Mouse (Mus musculus) CH12.LX (cell line): Measurements from ENCODE around the gene Gipr. TPM values are rescaled to one million over a fixed set of nuclear protein-coding genes. Genes with fewer than 3 reads are reported as not detected.

Source experiments
- DNase-seq: peaks from one replicate; pipeline ENCODE4 v3.0.0-alpha.2; 2013; ENCODE audit errors: extremely low read depth
- H3K27ac ChIP-seq: 2 replicates; pipeline ENCODE4 v1.5.1; 2012; ENCODE audit warnings: low read depth, mild to moderate bottlenecking, control low read depth, moderate library complexity; ENCODE audit not compliant: insufficient read depth
- H3K27me3 ChIP-seq: replicated peaks from 2 replicates; pipeline ENCODE3; 2012; ENCODE audit warnings: inconsistent platforms
- H3K36me3 ChIP-seq, 2 experiments: replicated peaks in 1 of 2; 2 replicates each; pipeline versions ENCODE3 to v1.6.1; 2012; ENCODE audit warnings: inconsistent platforms in 1 of 2, low read length in 1 of 2, mild to moderate bottlenecking in 1 of 2, mixed read lengths in 1 of 2, moderate library complexity in 1 of 2; ENCODE audit not compliant: control insufficient read depth in 1 of 2, insufficient read depth in 1 of 2
- H3K4me1 ChIP-seq, 2 experiments: 2 replicates each; pipeline ENCODE4 v1.6.1; 2012; ENCODE audit warnings: inconsistent platforms in 1 of 2, moderate library complexity in 1 of 2; ENCODE audit not compliant: insufficient read depth in 2 of 2, control insufficient read depth in 1 of 2
- H3K4me2 ChIP-seq: 2 replicates; pipeline ENCODE4 v1.6.1; 2012; ENCODE audit warnings: low read depth, mild to moderate bottlenecking, control low read depth; ENCODE audit not compliant: poor library complexity, insufficient read depth, severe bottlenecking
- H3K4me3 ChIP-seq, 3 experiments: fragments of 150-350 bp in 1 of 3; sonication (generic) in 1 of 3; replicated peaks in 1 of 3; 2 replicates each; pipeline versions ENCODE3 to v1.5.1; 2011 to 2012; ENCODE audit warnings: low read depth in 2 of 3, low read length in 2 of 3, mild to moderate bottlenecking in 2 of 3, moderate library complexity in 2 of 3, control low read depth in 1 of 3, improper control_type of control experiment in 1 of 3, inconsistent platforms in 1 of 3, mixed read lengths in 1 of 3; ENCODE audit not compliant: poor library complexity in 1 of 3
- H3K79me2 ChIP-seq: replicated peaks from 2 replicates; pipeline ENCODE4 v1.6.1; 2012; ENCODE audit warnings: mild to moderate bottlenecking, moderate library complexity; ENCODE audit not compliant: control insufficient read depth, poor library complexity, insufficient read depth, severe bottlenecking; ENCODE audit errors: extremely low read depth
- H3K9ac ChIP-seq: 2 replicates; pipeline ENCODE4 v1.6.1; 2012; ENCODE audit warnings: low read depth, mild to moderate bottlenecking, control low read depth, moderate library complexity; ENCODE audit not compliant: insufficient read depth
- H3K9me3 ChIP-seq: replicated peaks from 2 replicates; pipeline ENCODE3; 2012; ENCODE audit warnings: low read length, inconsistent platforms, mixed read lengths
- CHD1 ChIP-seq: IDR thresholded peaks from 2 replicates; pipeline ENCODE4 v1.6.1; 2012; ENCODE audit warnings: low read depth, low read length, improper control_type of control experiment, inconsistent platforms
- CHD2 ChIP-seq: IDR thresholded peaks from 2 replicates; pipeline ENCODE4 v1.6.1; 2011; ENCODE audit warnings: low read length, improper control_type of control experiment
- CTCF ChIP-seq, 2 experiments: IDR thresholded peaks in 1 of 2; conservative IDR thresholded peaks in 1 of 2; 2 replicates each; pipeline ENCODE4 v1.5.1; 2011 to 2012; ENCODE audit warnings: low read depth in 2 of 2, low read length in 2 of 2, improper control_type of control experiment in 1 of 2, inconsistent platforms in 1 of 2, mild to moderate bottlenecking in 1 of 2, moderate library complexity in 1 of 2
- E2F4 ChIP-seq: IDR thresholded peaks from 2 replicates; pipeline ENCODE4 v1.6.1; 2011; ENCODE audit warnings: low read depth, low read length, improper control_type of control experiment; ENCODE audit not compliant: insufficient replicate concordance
- HCFC1 ChIP-seq: IDR thresholded peaks from 2 replicates; pipeline ENCODE4 v1.6.1; 2012; ENCODE audit warnings: low read depth, mild to moderate bottlenecking, inconsistent platforms, low read length, improper control_type of control experiment
- IRF4 ChIP-seq: IDR thresholded peaks from 2 replicates; pipeline ENCODE4 v1.6.1; 2014; ENCODE audit warnings: low read depth, mild to moderate bottlenecking, inconsistent platforms, low read length, improper control_type of control experiment
- JUN ChIP-seq: IDR thresholded peaks from 2 replicates; pipeline ENCODE4 v1.6.1; 2011; ENCODE audit warnings: low read depth, mild to moderate bottlenecking, low read length, improper control_type of control experiment, moderate library complexity; ENCODE audit not compliant: insufficient read depth
- JUND ChIP-seq: conservative IDR thresholded peaks from 2 replicates; pipeline ENCODE4 v1.6.1; 2011; ENCODE audit warnings: low read depth, low read length, improper control_type of control experiment
- MXI1 ChIP-seq: IDR thresholded peaks from 2 replicates; pipeline ENCODE4 v1.6.1; 2011; ENCODE audit warnings: mild to moderate bottlenecking, low read depth, low read length, improper control_type of control experiment
- MYC ChIP-seq: IDR thresholded peaks from 2 replicates; pipeline ENCODE4 v1.6.1; 2011; ENCODE audit warnings: low read depth, mild to moderate bottlenecking, improper control_type of control experiment, low read length
- NRF1 ChIP-seq: IDR thresholded peaks from 2 replicates; pipeline ENCODE4 v1.6.1; 2014; ENCODE audit warnings: low read depth, mild to moderate bottlenecking, inconsistent platforms, low read length, improper control_type of control experiment, moderate library complexity
- POLR2A ChIP-seq: IDR thresholded peaks from 2 replicates; pipeline ENCODE4 v1.6.1; 2011; ENCODE audit warnings: low read depth, mild to moderate bottlenecking, improper control_type of control experiment, low read length
- RCOR1 ChIP-seq: conservative IDR thresholded peaks from 2 replicates; pipeline ENCODE4 v1.6.1; 2012; ENCODE audit warnings: low read depth, mild to moderate bottlenecking, inconsistent platforms, low read length, improper control_type of control experiment
- SIN3A ChIP-seq: IDR thresholded peaks from 2 replicates; pipeline ENCODE4 v1.6.1; 2012; ENCODE audit warnings: low read length, improper control_type of control experiment, inconsistent platforms
- SMC3 ChIP-seq: IDR thresholded peaks from 2 replicates; pipeline ENCODE4 v1.6.1; 2011; ENCODE audit warnings: low read depth, low read length, improper control_type of control experiment
- TCF12 ChIP-seq: IDR thresholded peaks from 2 replicates; pipeline ENCODE4 v1.6.1; 2014; ENCODE audit warnings: low read depth, mild to moderate bottlenecking, inconsistent platforms, low read length, improper control_type of control experiment
- USF1 ChIP-seq: IDR thresholded peaks from 2 replicates; pipeline ENCODE4 v1.6.1; 2014; ENCODE audit warnings: low read depth, mild to moderate bottlenecking, inconsistent platforms, low read length, improper control_type of control experiment
- USF2 ChIP-seq: conservative IDR thresholded peaks from 2 replicates; pipeline ENCODE4 v1.6.1; 2011; ENCODE audit warnings: low read depth, low read length, improper control_type of control experiment
- ZNF384 ChIP-seq: IDR thresholded peaks from 2 replicates; pipeline ENCODE4 v1.6.1; 2012; ENCODE audit warnings: low read depth, low read length, improper control_type of control experiment, inconsistent platforms
- dilution Hi-C: fragments of 300-500 bp; cut with MboI; formaldehyde crosslinking; loops from 2 replicates; pipeline ENCODE4 v1.14.3; 2020; ENCODE audit warnings: low sequenced_read_pairs; ENCODE audit not compliant: extremely low pct_unique_long_range_greater_than_20kb, extremely low pct_ligation_motif_present
- in situ Hi-C: fragments of 300-500 bp; cut with MboI; formaldehyde crosslinking; loops from 3 replicates; pipeline ENCODE4 v1.14.3; 2019; ENCODE audit warnings: low sequenced_read_pairs, low pct_ligation_motif_present, low pct_unique_long_range_greater_than_20kb, mixed read lengths
- polyA plus RNA-seq: library from polyadenylated mRNA; unstranded; fragments of >175 nt; gene quantifications from 2 replicates; pipeline ENCODE4 v1.2.1, GENCODE M21; 2012; ENCODE audit warnings: low read depth; ENCODE audit not compliant: insufficient read length
- total RNA-seq, 2 experiments: library from RNA; depleted of rRNA; stranded (reverse); fragments of 300-350 nt in 1 of 2; fragments of >200 nt in 1 of 2; gene quantifications; 2 replicates each; pipeline ENCODE4 v1.2.3; 2012 to 2014

Gipr gene
- total and polyA plus RNA-seq, 3 experiments, result 0.04 to 0.11 TPM; not detected in 1

- TF ChIP-seq E2F4 (no peak), CHD1 (no peak), USF1 (peak; percentile 78), RCOR1 (no peak), SMC3 (no peak), POLR2A (0 out of 2 replicates have a peak, but pooled peaks have one; percentile 17), MXI1 (peak; percentile 91), TCF12 (no peak), ZNF384 (no peak), JUN (no peak), MYC (no peak)
- TF ChIP-seq, all 38 proteins: peak for 10
Measured at GRCm38 (mm10) chr7:19131324-19131848, 34.5 kb downstream of the Gipr start (continued).

- in situ Hi-C loops (no loop called here), dilution Hi-C loops (no loop called here)
- Histone ChIP-seq H3K4me3 (no peak overlapping the region), H3K27ac (no peak overlapping the region), H3K79me2 (peaks cover 9% of the 10 kb centered on the region; the same call in 1 of the 2 replicates), H3K36me3 (peaks cover 25 to 67% of the 10 kb centered on the region in 2 experiments), H3K4me1 (peaks cover 0 to 28% of the 10 kb centered on the region in 2 experiments; a peak in 2 of 4 replicates), H3K27me3 (no peaks in the 10 kb centered on the region), H3K9me3 (no peaks in the 10 kb centered on the region), H3K9ac (no peak overlapping the region), H3K4me2 (peak overlapping the region; percentile 54; the same call in 1 of the 2 replicates)
- DNase-seq, result no peak
- TF ChIP-seq SIN3A (no peak), CTCF (conservative IDR thresholded peaks at IDR 0.05 in 1 of 2, IDR thresholded peaks at IDR 0.05 in 1 of 2; ENCODE audit: low read depth in 2 of 2, low read length in 2 of 2) (peak in 1 of 2 experiments; percentile 24; a peak in 1 of 4 replicates)
Measured at GRCm38 (mm10) chr7:19130657-19131056, 35.3 kb downstream of the Gipr start.

- no peak for TF ChIP-seq POLR2A
- no peak for TF ChIP-seq JUN
- no peak for TF ChIP-seq JUND
- TF ChIP-seq NRF1, result no peak
- TF ChIP-seq CHD2, result no peak
- TF ChIP-seq USF2, result no peak
- no peak for TF ChIP-seq HCFC1
- TF ChIP-seq IRF4, result no peak
- TF ChIP-seq, all 38 proteins: peak for 0
- DNase-seq, result no peak
- peaks cover 9% of the 10 kb centered on the region for H3K79me2 ChIP-seq
- H3K4me1 ChIP-seq, result peaks cover 0 to 28% of the 10 kb centered on the region in 2 experiments; a peak in 2 of 4 replicates
- in situ Hi-C loops (no loop called here), dilution Hi-C loops (no loop called here)
- H3K4me3 ChIP-seq, result no peak overlapping the region
- H3K9ac ChIP-seq, result no peak overlapping the region
- no peaks in the 10 kb centered on the region for H3K9me3 ChIP-seq
- H3K27ac ChIP-seq, result no peak overlapping the region
- H3K36me3 ChIP-seq, result peaks cover 16 to 66% of the 10 kb centered on the region in 2 experiments
- H3K4me2 ChIP-seq, result no peak overlapping the region
- H3K27me3 ChIP-seq, result no peaks in the 10 kb centered on the region
Measured at GRCm38 (mm10) chr7:19129396-19129795, 36.5 kb downstream of the Gipr start.
